Comparison of ENCODE assay signal across 9 mouse cellular contexts in the genomic region with DNA sequence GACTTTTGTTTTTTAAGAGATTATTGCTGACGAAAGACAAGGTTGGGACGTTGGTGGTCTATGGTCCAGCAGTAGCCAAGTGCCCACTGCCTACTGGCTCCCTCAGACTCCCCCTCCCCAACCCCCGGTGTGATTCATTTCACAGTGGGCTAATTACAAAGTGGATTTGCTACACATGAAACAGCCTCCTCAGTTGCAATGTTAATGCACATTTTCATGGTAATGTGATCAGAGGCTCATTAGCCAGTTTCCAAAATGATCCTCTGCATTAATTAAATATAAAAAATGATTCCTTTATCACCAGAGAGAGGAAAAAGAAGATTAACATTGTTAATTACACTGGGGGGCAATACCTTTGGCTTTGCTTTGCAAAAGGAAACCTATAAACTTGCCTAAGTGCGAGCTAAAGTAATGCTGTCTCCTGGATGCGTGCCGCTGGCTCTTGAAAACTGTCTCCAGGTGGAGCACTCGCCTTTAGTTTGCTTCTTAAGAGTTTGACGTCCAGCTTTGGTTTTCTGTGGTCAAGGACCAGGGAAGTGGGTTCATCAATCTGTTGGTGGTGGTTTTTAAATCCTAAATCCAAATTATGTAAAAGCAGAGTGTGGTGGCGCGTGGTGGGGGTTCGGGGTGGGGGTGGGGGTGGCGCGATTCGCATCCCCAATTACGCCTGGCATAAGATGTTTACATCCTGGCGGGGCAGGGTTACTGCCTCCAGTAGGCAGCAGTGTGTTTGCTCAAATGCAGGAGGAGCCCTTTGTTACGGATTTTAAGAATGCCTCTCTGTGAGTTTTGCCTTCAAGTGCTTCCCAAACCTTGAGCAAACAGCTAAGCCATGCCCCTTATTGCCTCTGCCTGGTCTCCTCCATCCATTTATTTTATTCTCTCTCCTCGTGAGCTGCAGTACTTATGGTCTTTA.
A peak's percentile ranks its signal among the peaks of the same experiment; 100 is the strongest.
DNase-seq lines count a peak whose midpoint lies in the region; ATAC-seq and TF ChIP-seq lines count a peak whose summit lies in the region.
"Had no signal": no experiment of that assay in that cellular context is flagged by ENCODE, and none has a peak within 500 bp of the region (broad histone marks: within the 10 kb centered on the region; RNA-seq: fewer than 3 reads in every experiment).

No protein-coding gene starts in this region.

- no peaks in the 10 kb centered on the region for H3K79me3 ChIP-seq in C2C12 (ENCODE audit: low read depth)

- H3K4me2 ChIP-seq in embryonic facial prominence, embryonic 14.5 days (ENCODE audit: low read depth, low read length): peak overlapping the region; percentile 57
- H3K4me2 ChIP-seq in intestine, embryonic 15.5 days (replicated peaks): peak overlapping the region; percentile 49
- peak overlapping the region; percentile 57 for H3K4me2 ChIP-seq in midbrain, postnatal 0 days (ENCODE audit: low read depth, low read length, poor library complexity, severe bottlenecking)

- peak; percentile 48 for TF ChIP-seq CTCF in heart, adult 2 months (IDR thresholded peaks at IDR 0.05)
- TF ChIP-seq CTCF in C2C12 (IDR thresholded peaks at IDR 0.05; ENCODE audit: control insufficient read depth, insufficient read depth, insufficient read length): peak; percentile 29
- peak; percentile 69 for TF ChIP-seq CTCF in midbrain, postnatal 0 days (IDR thresholded peaks at IDR 0.05)

- H3K27me3 ChIP-seq in heart, adult 2 months (ENCODE audit: control insufficient read depth, insufficient read depth, low read length): peaks cover 1% of the 10 kb centered on the region; the same call in 1 of the 2 replicates
- no peaks in the 10 kb centered on the region for H3K27me3 ChIP-seq in C2C12 (ENCODE audit: control insufficient read depth, insufficient read depth, insufficient read length)
- peaks cover 6% of the 10 kb centered on the region; the same call in 1 of the 2 replicates for H3K27me3 ChIP-seq in embryonic facial prominence, embryonic 14.5 days (replicated peaks; ENCODE audit: control insufficient read depth, insufficient read depth, low read length)
- no peaks in the 10 kb centered on the region for H3K27me3 ChIP-seq in intestine, embryonic 15.5 days (replicated peaks)
- no peaks in the 10 kb centered on the region for H3K27me3 ChIP-seq in midbrain, postnatal 0 days (ENCODE audit: insufficient read depth, low read length)

- H3ac ChIP-seq in C2C12 (ENCODE audit: control insufficient read depth, insufficient read length, low read depth): no peak overlapping the region

- intact Hi-C loops in heart, adult 2 months (cut with DNase I): no loop called here

- DNase-seq in heart, adult 2 months: no peak
- DNase-seq in heart, adult 9 months (ENCODE audit: low spot score in 2 of 2): no peak
- peak; percentile 78 for DNase-seq in embryonic facial prominence, embryonic 14.5 days (ENCODE audit: low spot score)
- DNase-seq in midbrain, postnatal 0 days (ENCODE audit: low spot score): peak; percentile 85
- DNase-seq in urinary bladder, postnatal 25 days (ENCODE audit: low spot score): no peak

- no peaks in the 10 kb centered on the region for H3K36me3 ChIP-seq in heart, adult 2 months (ENCODE audit: control insufficient read depth, insufficient read depth, low read length)
- no peaks in the 10 kb centered on the region for H3K36me3 ChIP-seq in C2C12 (ENCODE audit: control insufficient read depth, insufficient read depth)
- H3K36me3 ChIP-seq in embryonic facial prominence, embryonic 14.5 days (ENCODE audit: control insufficient read depth, insufficient read depth, low read length): no peaks in the 10 kb centered on the region
- H3K36me3 ChIP-seq in intestine, embryonic 15.5 days: no peaks in the 10 kb centered on the region
- H3K36me3 ChIP-seq in midbrain, postnatal 0 days (ENCODE audit: insufficient read depth, low read length): no peaks in the 10 kb centered on the region

- peak; percentile 22; the same call in 1 of the 2 replicates for ATAC-seq in embryonic facial prominence, embryonic 14.5 days (ENCODE audit: low read depth)
- no peak for ATAC-seq in intestine, embryonic 15.5 days
- ATAC-seq in midbrain, postnatal 0 days (ENCODE audit: low FRiP score): no peak
- no peak for ATAC-seq in megakaryocyte progenitor cell, adult 5-6 weeks (replicated peaks; ENCODE audit: poor library complexity)

- no peak for TF ChIP-seq EP300 in heart, adult 2 months (IDR thresholded peaks at IDR 0.05; ENCODE audit: insufficient read depth, low read depth, low read length)

- 9% methylated on average over 18 of the region's 18 CpGs for WGBS in heart, adult 2 months
- WGBS in embryonic facial prominence, embryonic 14.5 days: 1% methylated on average over 18 of the region's 18 CpGs
- WGBS in intestine, embryonic 15.5 days: 5% methylated on average over 18 of the region's 18 CpGs
- 1% methylated on average over 18 of the region's 18 CpGs for WGBS in midbrain, postnatal 0 days

- no peaks in the 10 kb centered on the region; the same call in 1 of the 2 replicates for H3K4me1 ChIP-seq in heart, adult 2 months (ENCODE audit: control insufficient read depth, insufficient read depth, low read length)
- peaks cover 6% of the 10 kb centered on the region; the same call in 1 of the 2 replicates for H3K4me1 ChIP-seq in embryonic facial prominence, embryonic 14.5 days (ENCODE audit: control insufficient read depth, insufficient read depth, low read length)
- peaks cover 5% of the 10 kb centered on the region; the same call in 1 of the 2 replicates for H3K4me1 ChIP-seq in intestine, embryonic 15.5 days (replicated peaks)
- H3K4me1 ChIP-seq in midbrain, postnatal 0 days (ENCODE audit: insufficient read depth, low read length): no peaks in the 10 kb centered on the region

- no peaks in the 10 kb centered on the region for H3K79me2 ChIP-seq in heart, adult 2 months (replicated peaks; ENCODE audit: control insufficient read depth, insufficient read depth, low read length)
- no peaks in the 10 kb centered on the region for H3K79me2 ChIP-seq in C2C12 (ENCODE audit: control insufficient read depth, insufficient read depth)

- H3K9me3 ChIP-seq in embryonic facial prominence, embryonic 14.5 days (ENCODE audit: control insufficient read depth, low read length): no peaks in the 10 kb centered on the region
- no peaks in the 10 kb centered on the region for H3K9me3 ChIP-seq in intestine, embryonic 15.5 days
- H3K9me3 ChIP-seq in midbrain, postnatal 0 days (ENCODE audit: low read length): peaks cover 2% of the 10 kb centered on the region; the same call in 1 of the 2 replicates

- no peak overlapping the region for H3K9ac ChIP-seq in heart, adult 2 months (ENCODE audit: low read depth, low read length)
- peak overlapping the region; percentile 30; the same call in 1 of the 2 replicates for H3K9ac ChIP-seq in embryonic facial prominence, embryonic 14.5 days (ENCODE audit: low read depth, low read length)
- H3K9ac ChIP-seq in intestine, embryonic 15.5 days: no peak overlapping the region
- peak overlapping the region; percentile 57 for H3K9ac ChIP-seq in midbrain, postnatal 0 days (replicated peaks; ENCODE audit: low read length, poor library complexity, severe bottlenecking)

- no peak for TF ChIP-seq POLR2A in heart, adult 2 months (IDR thresholded peaks at IDR 0.05; ENCODE audit: insufficient read depth, low read depth, low read length)

- H3K4me3 ChIP-seq in heart, adult 2 months: no peak overlapping the region
- no peak overlapping the region for H3K4me3 ChIP-seq in C2C12 (ENCODE audit: insufficient read depth, poor library complexity, severe bottlenecking)
- peak overlapping the region; percentile 30 for H3K4me3 ChIP-seq in embryonic facial prominence, embryonic 14.5 days (ENCODE audit: low read depth, low read length)
- H3K4me3 ChIP-seq in intestine, embryonic 15.5 days (replicated peaks): no peak overlapping the region; the same call in 1 of the 2 replicates
- peak overlapping the region; percentile 38 for H3K4me3 ChIP-seq in midbrain, postnatal 0 days (ENCODE audit: low read depth, low read length)

- no peak overlapping the region for H3K27ac ChIP-seq in heart, adult 2 months
- H3K27ac ChIP-seq in embryonic facial prominence, embryonic 14.5 days (replicated peaks; ENCODE audit: low read depth, low read length): no peak overlapping the region
- no peak overlapping the region for H3K27ac ChIP-seq in intestine, embryonic 15.5 days
- peak overlapping the region; percentile 57 for H3K27ac ChIP-seq in midbrain, postnatal 0 days (ENCODE audit: low read depth, low read length)
- H3K27ac ChIP-seq: macrophage had no signal

TF ChIP-seq in C2C12, 6 proteins besides CTCF, POLR2A, EP300 and RAD21:
- no peak for TF ChIP-seq USF1 (IDR thresholded peaks at IDR 0.05; ENCODE audit: low read depth)
- no peak for TF ChIP-seq CEBPB (IDR thresholded peaks at IDR 0.05; ENCODE audit: low read depth)
- no peak for TF ChIP-seq MYOD1 (IDR thresholded peaks at IDR 0.05; ENCODE audit: control insufficient read depth, insufficient read length, low read depth)
- no peak for TF ChIP-seq MAX (IDR thresholded peaks at IDR 0.05)
- TF ChIP-seq MYOG (IDR thresholded peaks at IDR 0.05; ENCODE audit: control insufficient read depth, extremely low read depth, insufficient read length): no peak
- no peak for TF ChIP-seq FOSL1 (IDR thresholded peaks at IDR 0.05; ENCODE audit: insufficient read depth, low read length, poor library complexity, severe bottlenecking)

Comparison
In these comparisons a context has a peak if more than half of its experiments do, and no peak if none do; other contexts are left out.
1. DNase-seq: peak in embryonic facial prominence, embryonic 14.5 days (single experiment) and midbrain, postnatal 0 days (single experiment); none in heart, adult 2 months (0 of 2), heart, adult 9 months (0 of 2) and urinary bladder, postnatal 25 days (single experiment).
2. H3K4me3 ChIP-seq: peak in embryonic facial prominence, embryonic 14.5 days (single experiment) and midbrain, postnatal 0 days (single experiment); none in heart, adult 2 months (single experiment), C2C12 (single experiment) and intestine, embryonic 15.5 days (single experiment).
3. H3K9ac ChIP-seq: peak in embryonic facial prominence, embryonic 14.5 days (single experiment) and midbrain, postnatal 0 days (single experiment); none in heart, adult 2 months (single experiment) and intestine, embryonic 15.5 days (single experiment).
4. Peak in every context shown above with its lines, with median percentiles within 50 percentile points of each other: CTCF ChIP-seq and H3K4me2 ChIP-seq.